Mouse (Mus musculus) large intestine, adult 2 months (tissue): ENCODE results near the gene Adamts2. TPM values are rescaled to one million over a fixed set of nuclear protein-coding genes. Genes with fewer than 3 reads are reported as not detected.

ENCODE experiments used
- DNase-seq: peaks from one replicate; pipeline ENCODE4 v3.0.0-alpha.2; 2012; ENCODE audit warnings: low read depth, low spot score
- WGBS: fragments of 180-500 bp; shearing (Covaris S2); methylation state at CpG from one replicate; pipeline ENCODE4 v1.1.7; 2018; 5-methylcytosine and 5-hydroxymethylcytosine counted together
- polyA plus RNA-seq: library from polyadenylated mRNA; depleted of rRNA; stranded (reverse); fragments of >200 nt; gene quantifications from 2 replicates; pipeline ENCODE4 v1.2.3, GENCODE M21; 2012; rRNA removed

Adamts2 gene
- polyA plus RNA-seq, 1 experiment = 2.9 TPM

DNA sequence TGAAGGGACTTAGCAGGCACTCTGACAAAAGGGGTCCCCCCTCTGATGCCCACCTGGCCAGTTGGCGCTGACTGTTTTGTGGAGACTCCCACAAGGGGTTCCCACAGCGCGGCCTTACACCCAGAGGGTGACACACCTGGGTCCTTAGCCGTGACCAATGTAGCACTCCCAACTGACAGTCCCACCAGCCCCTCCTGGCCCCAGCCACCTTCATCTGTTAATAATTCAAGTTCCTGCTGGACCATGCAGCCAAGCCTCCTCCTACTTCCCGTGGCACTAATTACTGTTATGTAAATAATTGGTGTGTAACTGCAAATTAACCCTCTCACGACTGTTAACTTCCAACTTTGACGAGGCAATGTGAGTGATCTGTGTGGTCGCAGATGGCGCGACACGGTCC is 195.8 kb downstream of the Adamts2 start:
- WGBS = 68% methylated on average over 11 of the region's 11 CpGs

GRCm38 (mm10) chr11:50798836-50799235 is 197.0 kb downstream of the Adamts2 start:
- no peak for DNase-seq

More for the DNA sequence above, 195.8 kb downstream of the Adamts2 start:
- no peak for DNase-seq

DNA sequence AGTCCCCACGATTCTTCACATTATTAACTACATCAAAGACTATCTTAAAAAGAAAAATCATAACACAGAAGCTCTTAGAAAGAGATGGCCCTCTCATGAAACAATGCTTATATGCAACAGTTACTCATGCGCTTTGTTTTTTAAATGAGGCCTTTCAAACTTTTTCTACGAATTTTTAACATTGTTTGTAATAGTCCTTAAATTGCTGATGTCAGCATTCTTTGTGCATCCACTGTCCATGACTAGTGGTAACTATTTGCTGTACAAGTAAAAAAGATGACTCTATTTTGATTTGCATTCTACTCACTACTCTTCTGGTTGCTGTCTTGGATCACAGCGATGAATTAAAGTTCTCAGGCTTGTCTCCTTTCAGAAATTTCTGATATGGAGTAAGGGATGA is 212.3 kb downstream of the Adamts2 start:
- WGBS = 95% methylated on average over 4 of the region's 4 CpGs
- no peak for DNase-seq

DNA sequence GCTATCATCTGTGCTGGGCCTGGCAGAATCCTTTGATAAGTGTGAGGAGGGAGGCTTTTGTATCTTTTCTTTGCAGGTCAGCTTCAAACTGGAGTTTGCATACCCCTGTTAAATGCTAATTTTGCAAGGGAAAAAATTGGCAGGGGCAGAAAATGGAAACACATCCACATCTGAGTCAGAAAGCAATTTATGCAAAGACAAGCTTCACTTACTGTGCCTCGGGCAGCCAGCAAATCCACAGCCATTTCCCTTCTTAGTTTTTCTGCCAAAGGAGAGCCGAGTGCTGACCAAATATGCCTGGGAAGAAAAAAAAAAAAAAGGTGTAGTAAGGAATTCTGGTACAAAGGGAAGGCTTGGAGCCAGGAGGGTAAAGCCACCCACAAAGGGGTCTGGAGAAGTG is 224.3 kb downstream of the Adamts2 start:
- WGBS = 64% methylated on average over 2 of the region's 2 CpGs
- no peak for DNase-seq

DNA sequence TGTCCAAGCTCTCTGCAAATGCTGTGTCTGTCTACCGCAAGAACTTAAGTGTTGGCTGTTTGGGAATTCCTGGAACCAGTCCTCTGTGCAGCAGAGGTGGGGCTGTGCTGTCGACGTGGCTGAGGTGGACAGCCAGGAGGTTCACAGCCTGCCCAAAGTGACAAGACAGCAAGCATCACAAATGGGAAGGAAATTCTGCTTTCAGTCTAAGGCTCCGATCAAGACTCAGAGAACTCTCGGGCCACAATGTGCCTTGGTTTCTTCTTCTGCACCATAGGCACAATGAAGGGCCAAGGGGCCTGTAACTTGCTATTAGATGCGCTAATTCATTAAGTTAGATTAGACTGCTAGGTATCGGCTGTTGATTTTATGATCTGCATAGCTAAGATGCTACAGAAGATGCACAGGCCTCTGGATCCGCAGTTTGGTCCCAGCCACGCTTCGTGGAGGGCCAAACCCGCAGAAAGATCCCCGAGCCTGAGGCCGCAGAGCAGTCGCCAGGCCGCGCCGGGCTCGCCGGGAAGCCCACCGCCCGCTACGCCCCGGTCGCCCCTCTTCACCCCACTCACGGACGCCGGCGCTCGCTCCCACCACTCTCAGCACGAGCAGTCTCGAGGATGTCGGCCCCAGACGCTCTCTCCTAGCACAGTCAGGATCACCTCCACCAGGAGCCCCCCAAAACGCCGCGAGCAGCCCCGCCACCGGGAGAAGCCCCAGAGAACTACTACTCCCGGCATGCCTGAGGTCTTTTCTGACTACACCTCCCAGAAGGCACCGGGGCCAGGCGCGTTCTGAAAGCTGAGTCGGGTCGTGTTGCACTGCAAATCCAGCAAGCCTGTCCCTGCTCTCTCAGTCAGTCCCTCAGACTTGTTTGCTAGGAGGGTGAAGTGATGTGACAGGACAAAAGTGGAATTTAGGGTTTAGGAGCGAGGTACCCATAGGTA is 225.4 kb downstream of the Adamts2 start, which contains the start of gene Zfp354c:
Gene Zfp354c (minus strand): TSS at position 715 of the 944 bp plus-strand sequence.
- WGBS = 3% methylated on average over 45 of the region's 45 CpGs
- DNase-seq = peak; percentile 47

DNA sequence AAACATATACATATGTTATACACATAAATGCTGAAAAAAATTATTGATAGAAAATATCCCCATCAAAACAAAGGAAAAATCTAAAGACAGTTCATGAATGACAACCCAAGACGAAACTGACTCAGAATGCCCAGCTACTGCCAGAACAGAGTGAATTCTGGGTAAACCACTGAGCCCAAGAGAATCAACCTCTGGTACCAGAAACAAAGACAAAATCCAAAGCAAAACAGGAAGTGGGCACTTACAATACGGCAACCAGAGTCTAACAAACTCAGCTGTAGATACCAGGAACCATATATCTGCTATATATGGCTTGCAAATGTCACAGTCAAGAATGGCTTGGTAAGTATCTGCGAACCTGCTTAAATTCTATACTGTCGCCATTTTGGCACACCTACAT is 233.8 kb downstream of the Adamts2 start:
- WGBS = 87% methylated on average over 4 of the region's 4 CpGs
- no peak for DNase-seq

DNA sequence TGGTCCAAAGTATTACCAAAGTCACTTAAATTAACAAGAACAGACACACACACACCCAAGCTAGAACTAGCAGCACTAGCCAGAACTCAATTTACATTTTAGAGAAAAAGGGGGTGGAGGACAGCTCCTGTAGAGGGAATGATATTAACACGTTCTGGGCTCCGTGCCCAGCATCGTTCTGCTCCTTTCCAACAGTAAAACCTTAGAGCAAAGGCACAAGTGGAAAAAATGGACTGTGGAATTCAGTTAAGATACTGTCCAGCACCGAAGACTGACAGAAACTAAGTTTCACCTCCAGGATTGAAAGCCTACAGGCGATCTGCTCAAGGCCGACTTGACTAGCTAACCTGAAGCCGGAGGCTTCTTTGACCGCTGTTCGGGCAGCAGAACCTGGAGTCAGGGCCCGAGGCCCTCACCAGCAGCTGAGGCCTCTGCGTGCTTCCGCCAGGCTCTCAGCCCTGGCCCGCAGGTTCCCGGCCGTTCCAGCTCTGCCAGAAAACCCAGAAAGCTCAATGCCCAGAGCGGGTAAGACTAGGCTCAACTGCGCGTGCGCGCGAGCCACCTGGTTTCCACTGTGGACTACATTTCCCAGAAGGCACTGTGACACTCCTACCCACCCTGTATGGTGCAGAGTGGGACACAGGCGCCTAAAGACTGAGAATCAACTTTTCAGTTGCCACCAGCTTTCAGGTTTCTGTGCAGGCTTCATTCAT is 239.3 kb downstream of the Adamts2 start, which contains the start of gene Zfp879:
Gene Zfp879 (minus strand): TSS at position 530 of the 713 bp plus-strand sequence.
- peak; percentile 55 for DNase-seq
- 11% methylated on average over 22 of the region's 22 CpGs for WGBS

- DNase-seq = no peak
Measured at GRCm38 (mm10) chr11:50845951-50846350, 244.1 kb downstream of the Adamts2 start.

DNA sequence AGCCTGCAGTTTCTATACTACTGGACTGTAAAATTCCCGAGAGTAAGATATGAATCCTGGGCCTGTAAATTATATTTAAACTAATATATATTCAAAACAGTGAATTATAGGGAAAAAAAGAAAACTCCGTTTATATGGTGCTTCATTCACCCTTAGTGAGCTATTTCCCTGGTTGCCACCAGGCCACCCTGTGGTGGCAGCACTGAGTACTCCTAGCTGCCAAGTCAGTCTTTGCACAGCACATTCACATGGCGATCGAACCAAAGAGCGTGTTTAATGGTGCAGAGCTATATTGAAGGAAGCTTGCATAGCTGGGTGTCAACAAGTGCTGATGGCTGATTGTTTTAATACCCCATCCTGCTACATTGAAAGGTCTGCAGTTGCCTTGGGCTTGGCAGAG is 245.2 kb downstream of the Adamts2 start:
- 64% methylated on average over 5 of the region's 5 CpGs for WGBS
- DNase-seq = no peak

More at GRCm38 (mm10) chr11:50845951-50846350, 244.1 kb downstream of the Adamts2 start:
- WGBS = 94% methylated on average over 3 of the region's 3 CpGs

DNA sequence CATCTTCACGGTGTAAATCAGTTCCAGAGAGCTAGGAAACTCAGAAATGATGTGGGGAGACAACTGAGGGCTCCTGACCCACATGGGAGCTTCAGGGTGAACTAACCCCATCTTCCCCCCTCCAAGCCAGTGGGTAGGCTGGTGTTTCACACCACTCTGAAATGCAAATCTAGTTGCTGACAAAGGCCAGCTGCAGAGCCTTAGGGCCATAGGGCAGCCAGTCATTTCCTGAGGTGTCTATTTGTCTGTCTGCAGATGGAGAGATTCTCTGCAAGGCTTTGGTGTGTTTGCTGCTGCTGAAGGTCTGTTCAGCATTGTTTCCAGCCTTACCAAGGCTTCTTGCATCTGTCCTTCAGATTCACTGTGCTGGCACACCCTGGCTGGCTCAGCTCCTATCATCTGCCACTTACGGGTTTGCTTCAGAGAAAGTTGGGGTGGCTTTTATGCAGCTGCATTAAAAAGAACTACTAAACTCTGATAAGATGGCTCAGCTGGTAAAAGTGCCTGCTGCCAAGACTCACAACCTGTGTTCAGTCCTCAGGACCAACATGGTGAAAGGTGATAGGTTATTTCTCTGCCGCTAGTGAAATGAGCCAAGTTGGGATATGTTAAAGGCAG is 246.7 kb downstream of the Adamts2 start:
- WGBS = 33% methylated on average over 3 of the region's 3 CpGs
- no peak for DNase-seq

DNA sequence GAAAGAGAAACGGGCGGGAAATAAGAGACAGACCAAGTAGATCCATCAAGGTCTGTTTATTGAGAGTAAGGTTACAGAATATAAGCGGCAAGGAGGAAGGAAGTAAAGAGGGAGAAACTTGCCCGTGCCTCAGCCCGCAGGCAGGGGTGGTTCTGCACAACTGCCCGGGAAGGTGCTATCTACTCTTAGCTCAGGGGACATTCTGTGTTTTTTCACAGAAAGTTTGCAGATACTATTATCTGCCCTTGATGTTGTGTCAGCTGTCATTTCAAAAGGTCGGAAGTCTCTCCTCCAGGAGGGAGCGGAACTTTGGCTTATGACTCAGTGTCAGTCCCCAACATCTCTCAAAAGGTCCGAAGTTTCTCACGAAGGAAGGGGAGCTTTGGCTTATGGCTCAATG is 247.4 kb downstream of the Adamts2 start:
- no peak for DNase-seq
- WGBS = 4% methylated on average over 10 of the region's 10 CpGs

DNA sequence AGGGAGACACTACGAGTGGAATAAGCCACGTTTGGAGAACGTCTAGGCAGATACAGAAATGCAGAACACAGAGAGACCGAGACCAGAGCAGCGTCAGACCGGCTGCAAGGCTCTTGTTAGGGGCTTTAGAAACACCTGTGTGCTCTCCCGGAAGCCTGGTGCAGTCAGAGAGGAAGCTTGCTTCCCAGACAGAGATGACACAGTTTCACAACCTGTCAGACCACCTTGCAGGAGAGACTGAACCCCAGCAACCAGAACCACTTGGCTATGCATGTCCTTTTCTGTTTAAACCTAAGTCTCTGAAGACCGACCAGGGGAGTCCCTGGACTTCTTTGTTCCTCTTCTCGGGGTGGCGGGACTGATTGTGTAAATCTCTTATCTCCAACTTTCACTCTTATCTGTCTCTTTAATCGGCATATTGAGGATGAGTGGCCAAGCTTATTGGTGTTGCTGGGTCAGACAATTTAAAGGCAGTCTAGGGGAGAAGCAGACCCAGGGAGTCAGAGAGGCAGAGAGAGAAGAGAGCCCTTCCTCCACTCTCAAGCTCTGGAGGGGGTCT is 248.4 kb downstream of the Adamts2 start, which contains the start of gene Grm6:
Gene Grm6 (plus strand): TSS at position 509 of the 559 bp plus-strand sequence.
- WGBS = 2% methylated on average over 11 of the region's 11 CpGs
- no peak for DNase-seq

- WGBS = under 1% methylated on average over 69 of the region's 72 CpGs
- no peak for DNase-seq
Measured at GRCm38 (mm10) chr11:50850989-50851601, 249.2 kb downstream of the Adamts2 start.

Other genes starting within 250 kb of the Adamts2 start
- gene Cby3, start 247.6 kb upstream of the Adamts2 start, polyA plus RNA-seq = 0.17 and 0.30 TPM in 2 replicates
- 43.2 and 51.7 TPM in 2 replicates for gene Hnrnph1, start 225.1 kb upstream of the Adamts2 start, polyA plus RNA-seq
- 13.9 and 14.2 TPM in 2 replicates for gene Rufy1, start 171.0 kb upstream of the Adamts2 start, polyA plus RNA-seq
- gene Zfp354c, start 225.6 kb downstream of the Adamts2 start, polyA plus RNA-seq = 0.19 and 0.55 TPM in 2 replicates
- gene Zfp879, start 239.5 kb downstream of the Adamts2 start, polyA plus RNA-seq = 0.06 and 0.08 TPM in 2 replicates
- gene Grm6, start 248.6 kb downstream of the Adamts2 start, polyA plus RNA-seq = 0.23 and 0.45 TPM in 2 replicates